ENCODE assay signal across 27 mouse cellular contexts in genomic region chr1:31932061-31932460, GRCm38 (mm10).
"Had no signal": no experiment of that assay in that cellular context is flagged by ENCODE, and none has a peak within 500 bp of the region (broad histone marks: within the 10 kb centered on the region; RNA-seq: fewer than 3 reads in every experiment).

No protein-coding gene starts in this region.

- H3K36me3 ChIP-seq: limb, embryonic 10.5 days; limb, embryonic 12.5 days; limb, embryonic 13.5 days; limb, embryonic 15.5 days; liver, embryonic 12.5 days; liver, embryonic 13.5 days; liver, embryonic 15.5 days; lung, embryonic 15.5 days; midbrain, embryonic 10.5 days; midbrain, embryonic 12.5 days; midbrain, embryonic 13.5 days; midbrain, embryonic 15.5 days; neural tube, embryonic 12.5 days had no signal

- H3K27me3 ChIP-seq: limb, embryonic 12.5 days; limb, embryonic 13.5 days; limb, embryonic 15.5 days; liver, embryonic 12.5 days; liver, embryonic 13.5 days; liver, embryonic 15.5 days; lung, embryonic 15.5 days; megakaryocyte, embryonic 14.5 days; midbrain, embryonic 12.5 days; midbrain, embryonic 13.5 days; midbrain, embryonic 15.5 days; neural tube, embryonic 12.5 days had no signal

- H3K4me1 ChIP-seq: limb, embryonic 10.5 days; limb, embryonic 12.5 days; limb, embryonic 13.5 days; limb, embryonic 15.5 days; liver, embryonic 12.5 days; liver, embryonic 13.5 days; liver, embryonic 15.5 days; lung, embryonic 15.5 days; megakaryocyte, embryonic 14.5 days; midbrain, embryonic 10.5 days; midbrain, embryonic 12.5 days; midbrain, embryonic 13.5 days; midbrain, embryonic 15.5 days; neural tube, embryonic 12.5 days had no signal

- H3K9me3 ChIP-seq: limb, embryonic 10.5 days; limb, embryonic 15.5 days; liver, embryonic 12.5 days; liver, embryonic 15.5 days; lung, embryonic 15.5 days; midbrain, embryonic 10.5 days; midbrain, embryonic 12.5 days; midbrain, embryonic 13.5 days; midbrain, embryonic 15.5 days; neural tube, embryonic 12.5 days had no signal

- DNase-seq: left cerebral cortex, postnatal 4 days; liver; liver, embryonic 13.5 days; liver, postnatal 0 days; lung, adult 18-20 months; lung, adult 2 months; lung, embryonic 14.5 days; lung, postnatal 10 days; lung, postnatal 36 days; lung, postnatal 4 days; midbrain, embryonic 14.5 days had no signal

- H3K9ac ChIP-seq: limb, embryonic 12.5 days; limb, embryonic 13.5 days; limb, embryonic 15.5 days; liver, embryonic 12.5 days; liver, embryonic 13.5 days; liver, embryonic 14.5 days; liver, embryonic 15.5 days; liver, postnatal 0 days; lung, embryonic 14.5 days; lung, embryonic 15.5 days; midbrain, embryonic 12.5 days; midbrain, embryonic 13.5 days; midbrain, embryonic 15.5 days; neural tube, embryonic 12.5 days had no signal

- H3K4me3 ChIP-seq: limb, embryonic 10.5 days; limb, embryonic 12.5 days; limb, embryonic 13.5 days; limb, embryonic 15.5 days; liver, embryonic 12.5 days; liver, embryonic 13.5 days; liver, embryonic 15.5 days; lung, embryonic 15.5 days; megakaryocyte, embryonic 14.5 days; midbrain, embryonic 10.5 days; midbrain, embryonic 12.5 days; midbrain, embryonic 13.5 days; midbrain, embryonic 15.5 days; myocyte; neural tube, embryonic 12.5 days had no signal

- H3K27ac ChIP-seq: limb, embryonic 10.5 days; limb, embryonic 12.5 days; limb, embryonic 13.5 days; limb, embryonic 15.5 days; liver, embryonic 12.5 days; liver, embryonic 13.5 days; liver, embryonic 14.5 days; liver, embryonic 15.5 days; lung, embryonic 15.5 days; macrophage; midbrain, embryonic 10.5 days; midbrain, embryonic 12.5 days; midbrain, embryonic 13.5 days; midbrain, embryonic 15.5 days; neural tube, embryonic 12.5 days had no signal
